ENCODE assay signal across 14 mouse cellular contexts in genomic region chr7:139530591-139531427, GRCm38 (mm10). TPM values are rescaled to one million over a fixed set of nuclear protein-coding genes. Genes with fewer than 3 reads are reported as not detected.
DNase-seq lines count a peak whose midpoint lies in the region; ATAC-seq lines count a peak whose summit lies in the region.
"Had no signal": no experiment of that assay in that cellular context is flagged by ENCODE, and none has a peak within 500 bp of the region (broad histone marks: within the 10 kb centered on the region; RNA-seq: fewer than 3 reads in every experiment).

No protein-coding gene starts in this region.

- no peak for ATAC-seq in kidney, embryonic 16.5 days (ENCODE audit: low FRiP score, low TSS enrichment)
- peak; percentile 65 for ATAC-seq in forebrain, embryonic 13.5 days
- ATAC-seq in midbrain, embryonic 11.5 days (ENCODE audit: low FRiP score), result peak; percentile 23; the same call in 1 of the 2 replicates

- WGBS in kidney, embryonic 16.5 days, result 42% methylated on average over 16 of the region's 16 CpGs
- 26% methylated on average over 16 of the region's 16 CpGs for WGBS in forebrain, embryonic 13.5 days
- WGBS in midbrain, embryonic 11.5 days, result 42% methylated on average over 16 of the region's 16 CpGs

- DNase-seq in kidney, postnatal 25 days, result no peak
- DNase-seq in midbrain, embryonic 11.5 days (ENCODE audit: low spot score, missing footprints), result peak; percentile 87
- DNase-seq in thymus, postnatal 0 days (ENCODE audit: low spot score), result no peak
- DNase-seq in lung, postnatal 14 days, result no peak
- DNase-seq in left cerebral cortex, adult 8-10 months (ENCODE audit: low spot score in 2 of 2), result no peak
- DNase-seq in ovary, postnatal 14 days (ENCODE audit: low spot score), result no peak
- DNase-seq: lung, embryonic 14.5 days; thymus, postnatal 36 days had no signal

- peaks cover 8% of the 10 kb centered on the region for H3K4me1 ChIP-seq in kidney, embryonic 16.5 days (ENCODE audit: insufficient read depth, low read length)
- H3K4me1 ChIP-seq in forebrain, embryonic 13.5 days, result peaks cover 32% of the 10 kb centered on the region
- H3K4me1 ChIP-seq in midbrain, embryonic 11.5 days (ENCODE audit: control insufficient read depth, insufficient read depth, low read length), result peaks cover 26% of the 10 kb centered on the region
- H3K4me1 ChIP-seq: heart, embryonic 15.5 days had no signal

- 0 out of 2 replicates have a peak overlapping the region, but pooled peaks have one; percentile 5 for H3K9ac ChIP-seq in kidney, embryonic 16.5 days (replicated peaks; ENCODE audit: low read length)
- H3K9ac ChIP-seq in forebrain, embryonic 13.5 days, result no peak overlapping the region
- no peak overlapping the region for H3K9ac ChIP-seq in midbrain, embryonic 11.5 days (ENCODE audit: low read length)
- H3K9ac ChIP-seq: heart, embryonic 15.5 days; lung, embryonic 14.5 days had no signal

- H3K27ac ChIP-seq in kidney, embryonic 16.5 days (ENCODE audit: low read length), result no peak overlapping the region
- H3K27ac ChIP-seq in forebrain, embryonic 13.5 days, result peak overlapping the region; percentile 28; the same call in 1 of the 2 replicates
- H3K27ac ChIP-seq in midbrain, embryonic 11.5 days (ENCODE audit: low read depth, low read length), result peak overlapping the region; percentile 30
- H3K27ac ChIP-seq: heart, embryonic 15.5 days had no signal

- H3K27me3 ChIP-seq in kidney, embryonic 16.5 days (ENCODE audit: insufficient read depth, low read length), result no peaks in the 10 kb centered on the region
- peaks cover 91% of the 10 kb centered on the region for H3K27me3 ChIP-seq in forebrain, embryonic 13.5 days
- H3K27me3 ChIP-seq in midbrain, embryonic 11.5 days (ENCODE audit: control insufficient read depth, insufficient read depth, low read length), result peaks cover 80% of the 10 kb centered on the region
- H3K27me3 ChIP-seq: heart, embryonic 15.5 days had no signal

- no peak overlapping the region for H3K4me2 ChIP-seq in kidney, embryonic 16.5 days (replicated peaks; ENCODE audit: low read depth, low read length)
- H3K4me2 ChIP-seq in forebrain, embryonic 13.5 days, result 0 out of 2 replicates have a peak overlapping the region, but pooled peaks have one; percentile 7
- H3K4me2 ChIP-seq in midbrain, embryonic 11.5 days, result no peak overlapping the region
- H3K4me2 ChIP-seq: heart, embryonic 15.5 days; lung, embryonic 14.5 days had no signal

- H3K4me3 ChIP-seq in kidney, embryonic 16.5 days (ENCODE audit: low read length), result no peak overlapping the region
- H3K4me3 ChIP-seq in forebrain, embryonic 13.5 days, result no peak overlapping the region
- no peak overlapping the region for H3K4me3 ChIP-seq in midbrain, embryonic 11.5 days (ENCODE audit: low read depth, low read length)
- H3K4me3 ChIP-seq: heart, embryonic 15.5 days; myocyte had no signal

- H3K36me3 ChIP-seq in kidney, embryonic 16.5 days (ENCODE audit: insufficient read depth, low read length), result peaks cover 14% of the 10 kb centered on the region
- H3K36me3 ChIP-seq in forebrain, embryonic 13.5 days (ENCODE audit: poor library complexity, severe bottlenecking), result peaks cover 10% of the 10 kb centered on the region
- no peaks in the 10 kb centered on the region for H3K36me3 ChIP-seq in midbrain, embryonic 11.5 days (ENCODE audit: control insufficient read depth, insufficient read depth, low read length)

- H3K9me3 ChIP-seq in kidney, embryonic 16.5 days (ENCODE audit: low read length), result no peaks in the 10 kb centered on the region
- H3K9me3 ChIP-seq in forebrain, embryonic 13.5 days (replicated peaks), result no peaks in the 10 kb centered on the region
- no peaks in the 10 kb centered on the region for H3K9me3 ChIP-seq in midbrain, embryonic 11.5 days (ENCODE audit: control insufficient read depth, low read length)
- H3K9me3 ChIP-seq: heart, embryonic 15.5 days had no signal

RNA-seq across cellular contexts. Expression of gene Nkx6-2, which starts 51.8 kb away (rescaled TPM):
- not detected in 2 replicates for polyA plus RNA-seq in kidney, embryonic 16.5 days (2015; fragmentation: Nextera tagmentation; extraction: Ambion mirVana)
- 2.1 and 3.3 TPM in 2 replicates for polyA plus RNA-seq in forebrain, embryonic 13.5 days (2015; fragmentation: Nextera tagmentation; extraction: Ambion mirVana)
- polyA plus RNA-seq in midbrain, embryonic 11.5 days (2014; fragmentation: Nextera tagmentation; extraction: Ambion mirVana), result 48.3 and 54.7 TPM in 2 replicates
- polyA plus RNA-seq in thymus, postnatal 0 days (2015; fragmentation: Nextera tagmentation; extraction: Ambion mirVana), result 2.5 and 2.9 TPM in 2 replicates
- total RNA-seq in left cerebral cortex, adult 8-10 months (2022), result 10 to 100 TPM; 12.9 to 15.2 (median 13.9) TPM
- total RNA-seq: common myeloid progenitor, adult 5-6 weeks; gastrocnemius, adult 18-20 months had no signal
- polyA plus RNA-seq: lung, embryonic 14.5 days; myocyte had no signal

Comparison
In these comparisons a context has a peak if more than half of its experiments do, and no peak if none do; other contexts are left out.
1. RNA of gene Nkx6-2, which starts 51.8 kb away (polyA plus RNA-seq): 48.3 to 54.7 TPM in midbrain, embryonic 11.5 days; 2.1 to 3.3 TPM in forebrain, embryonic 13.5 days, 2.5 to 2.9 TPM in thymus, postnatal 0 days and not detected in kidney, embryonic 16.5 days; every median in the first group is over 10 times any median in the second.